Mouse (Mus musculus) gastrocnemius, postnatal 25 days (tissue): ENCODE data around the gene Mrpl43. TPM values are rescaled to one million over a fixed set of nuclear protein-coding genes. Genes with fewer than 3 reads are reported as not detected.
A peak's percentile ranks its signal among the peaks of the same experiment; 100 is the strongest.
"Not testable (repeated sequence)": the region's sequence is repeated elsewhere in the genome, so short reads cannot be mapped to it uniquely, and the experiment has no call there.

Experiments used
- DNase-seq: peaks from one replicate; pipeline ENCODE4 v3.0.0; 2022
- long read RNA-seq, 2 experiments: library from polyadenylated mRNA; stranded (forward); transcript quantifications; one replicate each; pipeline ENCODE4 v2.0.0; 2021
- total RNA-seq, 2 experiments: library from RNA; stranded (reverse); gene quantifications; 1 replicate in 1 of 2; 2 replicates in 1 of 2; pipeline ENCODE4 v1.2.3; 2021

The Mrpl43 gene
- total RNA-seq, result 10 to 100 TPM; 32.8 to 36.4 TPM
- long read RNA-seq, experiment 1, transcript Mrpl43-201 (3 exons, 1,398 nt), result major isoform, 60 of 74 reads
- long read RNA-seq, experiment 1, partial matches to known transcripts, result 3 of 74 reads
- long read RNA-seq, experiment 1, other reads (novel, unspliced or antisense), result 10 of 74 reads
- long read RNA-seq, experiment 2, transcript Mrpl43-201 (3 exons, 1,398 nt), result major isoform, 42 of 54 reads
- long read RNA-seq, experiment 2, partial matches to known transcripts, result 2 of 54 reads
- long read RNA-seq, experiment 2, other reads (novel, unspliced or antisense), result 10 of 54 reads

GRCm38 (mm10) chr19:45005957-45006712, at the start of gene Mrpl43:
Gene Mrpl43 (minus strand): TSS chr19:45006442.
- peak; percentile 93 for DNase-seq

GRCm38 (mm10) chr19:45054892-45055690, 48.8 kb upstream of the Mrpl43 start:
- DNase-seq, result no peak

GRCm38 (mm10) chr19:45053451-45053850, 47.2 kb upstream of the Mrpl43 start:
- no peak for DNase-seq

- DNase-seq, result no peak
Observed at GRCm38 (mm10) chr19:45049523-45049922, 43.3 kb upstream of the Mrpl43 start.

GRCm38 (mm10) chr19:45048644-45049365, 42.6 kb upstream of the Mrpl43 start:
- DNase-seq, result no peak

- peak; percentile 70 for DNase-seq
Observed at GRCm38 (mm10) chr19:45047935-45048643, 41.8 kb upstream of the Mrpl43 start.

- peak; percentile 95 for DNase-seq
Observed at GRCm38 (mm10) chr19:45047417-45047934, 41.2 kb upstream of the Mrpl43 start, which contains the start of gene Sfxn3. Gene Sfxn3 (plus strand): TSS chr19:45047503.

GRCm38 (mm10) chr19:45046523-45047321, 40.5 kb upstream of the Mrpl43 start:
- DNase-seq, result peak; percentile 85

- no peak for DNase-seq
Observed at GRCm38 (mm10) chr19:45045651-45046050, 39.4 kb upstream of the Mrpl43 start, which contains the start of gene Pdzd7. Gene Pdzd7 (minus strand): TSS chr19:45045717.

GRCm38 (mm10) chr19:45045236-45045635, 39.0 kb upstream of the Mrpl43 start:
- DNase-seq, result peak; percentile 80

- DNase-seq, result no peak
Observed at GRCm38 (mm10) chr19:45044389-45044927, 38.2 kb upstream of the Mrpl43 start.

- no peak for DNase-seq
Observed at GRCm38 (mm10) chr19:45040214-45040613, 34.0 kb upstream of the Mrpl43 start.

- DNase-seq, result not testable (repeated sequence)
Observed at GRCm38 (mm10) chr19:45038198-45038597, 32.0 kb upstream of the Mrpl43 start.

- DNase-seq, result peak; percentile 66
Observed at GRCm38 (mm10) chr19:45036867-45037266, 30.6 kb upstream of the Mrpl43 start.

GRCm38 (mm10) chr19:45032570-45033332, 26.5 kb upstream of the Mrpl43 start:
- DNase-seq, result no peak

- DNase-seq, result peak; percentile 70
Observed at GRCm38 (mm10) chr19:45031780-45032179, 25.5 kb upstream of the Mrpl43 start.

GRCm38 (mm10) chr19:45030746-45031693, 24.8 kb upstream of the Mrpl43 start:
- DNase-seq, result peak; percentile 69

GRCm38 (mm10) chr19:45030111-45030510, 23.9 kb upstream of the Mrpl43 start:
- peak; percentile 58 for DNase-seq
